Mouse (Mus musculus): ENCODE results near the gene Ankrd28. TPM values are rescaled to one million over a fixed set of nuclear protein-coding genes. Genes with fewer than 3 reads are reported as not detected.
A peak's percentile ranks its signal among the peaks of the same experiment; 100 is the strongest.

Ankrd28 gene
- polyA plus RNA-seq, 1 experiment from 2014 or later: 8.4 TPM

- H3K4me1 ChIP-seq: no peaks in the 10 kb centered on the region
- no peak overlapping the region for H3K9ac ChIP-seq
- H3K9me3 ChIP-seq (replicated peaks): no peaks in the 10 kb centered on the region
- no peak overlapping the region for H3K4me3 ChIP-seq (replicated peaks)
- WGBS: 85% methylated on average over 3 of the region's 3 CpGs
- H3K27ac ChIP-seq: no peak overlapping the region
- no peak for ATAC-seq (replicated peaks; ENCODE audit: low FRiP score)
- H3K4me2 ChIP-seq: no peak overlapping the region
- no peaks in the 10 kb centered on the region for H3K27me3 ChIP-seq
- H3K36me3 ChIP-seq: peaks cover 41% of the 10 kb centered on the region
Observed at GRCm38 (mm10) chr14:31696985-31697303, 133.5 kb downstream of the Ankrd28 start.

DNA sequence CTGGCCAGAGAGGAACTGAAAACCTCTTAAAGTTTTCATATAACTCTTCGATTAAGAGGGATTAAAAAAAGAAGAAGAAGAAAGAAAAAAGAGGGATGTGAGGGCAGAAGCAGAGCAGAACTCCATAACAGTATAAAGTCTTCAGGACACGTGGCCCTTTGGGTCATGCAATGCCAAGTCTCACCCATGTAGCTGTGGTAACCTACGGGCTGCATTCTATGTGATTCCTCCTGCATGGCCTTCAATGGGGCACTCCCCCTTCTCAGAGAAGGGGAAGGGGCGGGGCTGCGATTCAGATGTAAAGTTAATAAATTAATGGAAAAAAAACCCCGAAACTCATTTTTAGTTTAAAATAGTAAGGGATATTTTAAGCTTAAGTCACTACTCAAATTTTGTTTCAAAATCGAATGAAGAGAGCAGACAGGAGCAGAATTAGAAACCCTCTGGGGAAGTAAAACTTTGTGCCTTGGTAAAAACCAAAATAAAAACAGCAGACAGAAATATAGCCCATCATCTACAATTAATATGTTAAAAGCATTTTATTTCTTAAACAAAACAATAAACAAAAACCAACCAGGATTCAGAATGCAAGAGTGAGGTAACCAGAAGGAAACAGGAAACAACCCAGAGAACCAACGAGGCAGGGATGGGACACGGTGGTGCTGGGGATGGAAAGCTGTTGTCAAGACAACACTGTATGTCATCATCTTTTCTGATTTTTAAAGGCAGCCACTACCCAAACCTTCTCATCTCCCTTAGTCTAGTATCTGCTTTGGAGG lies 134.1 kb downstream of the Ankrd28 start:
- Histone ChIP-seq H3K27ac (no peak overlapping the region), H3K4me1 (no peaks in the 10 kb centered on the region), H3K4me3 (replicated peaks) (no peak overlapping the region), H3K9ac (no peak overlapping the region), H3K9me3 (replicated peaks) (no peaks in the 10 kb centered on the region), H3K36me3 (peaks cover 36% of the 10 kb centered on the region), H3K27me3 (no peaks in the 10 kb centered on the region), H3K4me2 (no peak overlapping the region)
- ATAC-seq (replicated peaks; ENCODE audit: low FRiP score): no peak
- WGBS: 83% methylated on average over 9 of the region's 9 CpGs

- WGBS: 84% methylated on average over 6 of the region's 6 CpGs
- H3K4me3 ChIP-seq (replicated peaks): no peak overlapping the region
- H3K9me3 ChIP-seq (replicated peaks): no peaks in the 10 kb centered on the region
- ATAC-seq (replicated peaks; ENCODE audit: low FRiP score): no peak
- no peak overlapping the region for H3K4me2 ChIP-seq
- H3K27ac ChIP-seq: no peak overlapping the region
- H3K36me3 ChIP-seq: peaks cover 5% of the 10 kb centered on the region; the same call in 1 of the 2 replicates
- no peaks in the 10 kb centered on the region for H3K27me3 ChIP-seq
- H3K9ac ChIP-seq: no peak overlapping the region
- no peaks in the 10 kb centered on the region for H3K4me1 ChIP-seq
Observed at GRCm38 (mm10) chr14:31692536-31692935, 137.9 kb downstream of the Ankrd28 start.

DNA sequence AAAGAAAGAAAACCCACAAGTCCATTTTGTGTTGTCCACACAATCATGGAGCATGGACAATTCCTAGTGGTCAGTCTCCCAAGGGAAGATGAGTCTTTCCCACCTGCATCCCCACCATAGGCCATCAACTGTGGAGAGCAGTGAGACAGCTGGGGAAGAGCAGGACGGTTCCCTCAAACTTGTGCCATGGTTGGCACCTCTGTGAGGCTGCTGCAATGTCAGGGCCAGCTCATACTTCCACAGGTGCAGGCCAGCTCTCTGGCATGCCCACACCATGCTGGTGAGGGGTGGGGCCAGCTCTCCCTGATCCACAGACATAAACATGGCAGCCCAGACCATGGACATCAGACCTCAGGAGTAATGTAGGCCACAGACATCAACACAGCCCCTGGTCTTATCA lies 144.2 kb downstream of the Ankrd28 start:
- H3K4me3 ChIP-seq (replicated peaks): no peak overlapping the region
- ATAC-seq (replicated peaks; ENCODE audit: low FRiP score): no peak
- H3K4me2 ChIP-seq: no peak overlapping the region
- H3K4me1 ChIP-seq: peaks cover 10% of the 10 kb centered on the region; the same call in 1 of the 2 replicates
- 100% methylated on average over 1 of the region's 1 CpGs for WGBS
- no peak overlapping the region for H3K9ac ChIP-seq
- H3K27ac ChIP-seq: no peak overlapping the region
- no peaks in the 10 kb centered on the region for H3K27me3 ChIP-seq
- H3K9me3 ChIP-seq (replicated peaks): no peaks in the 10 kb centered on the region
- H3K36me3 ChIP-seq: no peaks in the 10 kb centered on the region

- peaks cover 10% of the 10 kb centered on the region; the same call in 1 of the 2 replicates for H3K4me1 ChIP-seq
- H3K36me3 ChIP-seq: no peaks in the 10 kb centered on the region
- no peak overlapping the region for H3K4me3 ChIP-seq (replicated peaks)
- H3K9ac ChIP-seq: no peak overlapping the region
- H3K4me2 ChIP-seq: no peak overlapping the region
- no peaks in the 10 kb centered on the region for H3K9me3 ChIP-seq (replicated peaks)
- H3K27ac ChIP-seq: no peak overlapping the region
- ATAC-seq (replicated peaks; ENCODE audit: low FRiP score): no peak
- WGBS: 84% methylated on average over 10 of the region's 10 CpGs
- H3K27me3 ChIP-seq: no peaks in the 10 kb centered on the region
Observed at GRCm38 (mm10) chr14:31685680-31686079, 144.8 kb downstream of the Ankrd28 start.

GRCm38 (mm10) chr14:31684343-31685040 lies 146.0 kb downstream of the Ankrd28 start:
- no peaks in the 10 kb centered on the region for H3K9me3 ChIP-seq (replicated peaks)
- no peak overlapping the region for H3K9ac ChIP-seq
- H3K27ac ChIP-seq: no peak overlapping the region
- no peaks in the 10 kb centered on the region for H3K36me3 ChIP-seq
- peaks cover 10% of the 10 kb centered on the region; the same call in 1 of the 2 replicates for H3K4me1 ChIP-seq
- WGBS: 66% methylated on average over 7 of the region's 7 CpGs
- no peak overlapping the region for H3K4me2 ChIP-seq
- H3K27me3 ChIP-seq: no peaks in the 10 kb centered on the region
- ATAC-seq (replicated peaks; ENCODE audit: low FRiP score): no peak
- no peak overlapping the region for H3K4me3 ChIP-seq (replicated peaks)

DNA sequence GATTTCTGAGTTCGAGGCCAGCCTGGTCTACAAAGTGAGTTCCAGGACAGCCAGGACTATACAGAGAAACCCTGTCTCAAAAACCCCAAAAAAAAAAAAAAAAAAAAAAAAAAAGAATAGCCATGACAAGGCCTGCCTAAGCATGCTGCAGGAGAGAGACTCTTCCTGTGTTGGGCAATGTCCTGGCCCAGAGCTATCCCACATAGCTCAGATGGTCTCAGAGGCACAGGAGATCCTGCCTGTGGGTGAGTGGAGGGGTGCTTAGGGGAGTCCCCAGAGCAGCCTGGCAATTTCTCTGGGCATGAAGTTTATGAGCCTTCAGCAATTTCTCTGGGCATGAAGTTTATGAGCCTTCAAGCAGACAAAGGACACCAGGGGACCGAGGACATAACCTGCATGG lies 146.8 kb downstream of the Ankrd28 start:
- Histone ChIP-seq H3K4me3 (replicated peaks) (no peak overlapping the region), H3K4me1 (peaks cover 10% of the 10 kb centered on the region; the same call in 1 of the 2 replicates), H3K4me2 (no peak overlapping the region), H3K27me3 (no peaks in the 10 kb centered on the region), H3K36me3 (no peaks in the 10 kb centered on the region), H3K9ac (no peak overlapping the region), H3K27ac (no peak overlapping the region), H3K9me3 (replicated peaks) (no peaks in the 10 kb centered on the region)
- 0 out of 2 replicates have a peak, but pooled peaks have one; percentile 40 for ATAC-seq (replicated peaks; ENCODE audit: low FRiP score)
- 75% methylated on average over 2 of the region's 2 CpGs for WGBS

GRCm38 (mm10) chr14:31681931-31682555 lies 148.4 kb downstream of the Ankrd28 start:
- Histone ChIP-seq H3K9me3 (replicated peaks) (no peaks in the 10 kb centered on the region), H3K36me3 (no peaks in the 10 kb centered on the region), H3K9ac (no peak overlapping the region), H3K4me3 (replicated peaks) (no peak overlapping the region), H3K4me1 (peaks cover 10% of the 10 kb centered on the region; the same call in 1 of the 2 replicates), H3K4me2 (no peak overlapping the region), H3K27me3 (no peaks in the 10 kb centered on the region), H3K27ac (no peak overlapping the region)
- WGBS: 62% methylated on average over 5 of the region's 5 CpGs
- no peak for ATAC-seq (replicated peaks; ENCODE audit: low FRiP score)

DNA sequence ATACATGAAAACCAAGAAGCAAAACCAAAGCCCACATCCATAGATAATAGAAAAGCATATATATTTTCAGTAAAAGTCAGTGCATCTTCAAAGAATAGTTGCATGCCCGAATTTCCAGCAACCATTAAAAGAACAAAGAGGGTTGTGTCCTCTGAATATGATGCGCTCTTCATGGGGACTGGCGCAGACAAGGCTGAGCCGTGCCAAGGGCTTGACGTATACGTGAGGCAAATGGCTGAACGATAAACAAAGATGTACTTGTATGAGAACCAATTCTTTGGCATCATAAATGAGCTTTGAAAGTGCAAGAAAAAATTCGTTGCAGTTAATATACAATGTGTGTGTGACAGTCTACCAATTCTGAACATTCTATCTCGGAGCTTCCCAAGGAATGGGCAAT lies 149.2 kb downstream of the Ankrd28 start:
- Histone ChIP-seq H3K9ac (no peak overlapping the region), H3K27ac (no peak overlapping the region), H3K27me3 (no peaks in the 10 kb centered on the region), H3K4me1 (peaks cover 10% of the 10 kb centered on the region; the same call in 1 of the 2 replicates), H3K4me2 (no peak overlapping the region), H3K4me3 (replicated peaks) (no peak overlapping the region), H3K36me3 (no peaks in the 10 kb centered on the region), H3K9me3 (replicated peaks) (no peaks in the 10 kb centered on the region)
- WGBS: 86% methylated on average over 9 of the region's 9 CpGs
- no peak for ATAC-seq (replicated peaks; ENCODE audit: low FRiP score)

DNA sequence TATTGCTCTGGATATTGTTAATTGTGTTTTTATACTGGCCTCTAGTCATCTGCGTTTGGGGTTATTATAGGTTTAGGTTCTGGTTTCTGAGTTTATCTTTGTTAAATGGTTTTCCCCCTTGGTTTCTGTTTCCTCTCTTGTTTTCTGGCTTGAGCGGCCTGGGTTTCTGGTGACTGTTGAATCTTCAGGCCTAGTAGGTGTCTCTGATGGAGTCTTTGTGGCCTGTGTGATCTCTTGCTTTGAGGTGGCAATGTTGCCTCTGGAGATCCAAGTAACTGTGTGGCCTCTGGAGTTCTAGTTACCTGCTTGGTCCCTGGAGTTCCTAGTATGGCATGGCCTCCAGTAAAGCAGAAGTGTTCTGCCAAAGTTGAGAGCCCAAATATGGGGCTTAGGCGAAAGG lies 149.8 kb downstream of the Ankrd28 start:
- H3K36me3 ChIP-seq: no peaks in the 10 kb centered on the region
- H3K4me1 ChIP-seq: peaks cover 10% of the 10 kb centered on the region; the same call in 1 of the 2 replicates
- H3K9me3 ChIP-seq (replicated peaks): no peaks in the 10 kb centered on the region
- H3K9ac ChIP-seq: no peak overlapping the region
- no peak overlapping the region for H3K4me2 ChIP-seq
- no peak overlapping the region for H3K27ac ChIP-seq
- 89% methylated on average over 3 of the region's 3 CpGs for WGBS
- H3K27me3 ChIP-seq: no peaks in the 10 kb centered on the region
- no peak for ATAC-seq (replicated peaks; ENCODE audit: low FRiP score)
- H3K4me3 ChIP-seq (replicated peaks): no peak overlapping the region

DNA sequence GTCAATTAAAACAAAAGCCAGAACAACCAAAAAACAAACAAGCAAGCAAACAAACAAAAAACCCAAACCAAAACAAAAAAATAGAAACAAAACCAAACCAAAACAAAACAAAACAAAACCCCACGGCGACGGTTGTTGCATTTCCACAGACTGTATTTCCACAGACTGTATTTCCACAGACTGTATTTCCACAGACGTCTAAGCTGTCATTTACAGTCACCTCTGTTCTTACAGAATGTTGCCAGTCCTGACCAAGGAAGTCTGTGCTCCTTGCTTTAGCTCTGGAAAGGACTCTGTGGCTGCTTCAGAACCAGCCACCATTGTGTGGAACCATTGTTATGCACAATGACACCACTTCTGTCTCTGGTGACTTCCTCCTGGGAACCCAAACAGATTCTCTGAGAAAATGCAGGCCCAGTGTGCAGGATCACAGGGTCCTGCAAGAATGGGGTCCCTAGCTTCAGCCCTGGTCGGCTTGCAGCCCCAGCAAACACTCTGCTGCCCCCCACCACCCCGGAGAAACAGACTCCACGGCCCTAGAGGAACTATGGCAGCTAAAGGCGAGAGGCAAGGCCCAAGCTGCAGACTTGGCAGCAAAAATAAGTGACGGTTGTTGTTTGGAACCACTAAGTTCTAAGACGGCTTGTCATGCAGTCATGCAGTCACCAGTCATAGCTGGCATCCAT lies 158.7 kb downstream of the Ankrd28 start:
- ATAC-seq (replicated peaks; ENCODE audit: low FRiP score): no peak

More for the DNA sequence above, 158.7 kb downstream of the Ankrd28 start:
- Histone ChIP-seq H3K27ac (no peak overlapping the region), H3K36me3 (peaks cover 13% of the 10 kb centered on the region), H3K4me3 (replicated peaks) (no peak overlapping the region), H3K27me3 (no peaks in the 10 kb centered on the region), H3K4me1 (0 out of 2 replicates have a peak, but pooled peaks cover 5% of the 10 kb centered on the region), H3K9me3 (replicated peaks) (no peaks in the 10 kb centered on the region), H3K9ac (no peak overlapping the region), H3K4me2 (no peak overlapping the region)
- 67% methylated on average over 10 of the region's 10 CpGs for WGBS
